Mouse (Mus musculus): ENCODE data around the gene Sigmar1. TPM values are rescaled to one million over a fixed set of nuclear protein-coding genes. Genes with fewer than 3 reads are reported as not detected.

Sigmar1 gene
- polyA plus RNA-seq, 1 experiment from 2014 or later = 70.3 TPM

DNA sequence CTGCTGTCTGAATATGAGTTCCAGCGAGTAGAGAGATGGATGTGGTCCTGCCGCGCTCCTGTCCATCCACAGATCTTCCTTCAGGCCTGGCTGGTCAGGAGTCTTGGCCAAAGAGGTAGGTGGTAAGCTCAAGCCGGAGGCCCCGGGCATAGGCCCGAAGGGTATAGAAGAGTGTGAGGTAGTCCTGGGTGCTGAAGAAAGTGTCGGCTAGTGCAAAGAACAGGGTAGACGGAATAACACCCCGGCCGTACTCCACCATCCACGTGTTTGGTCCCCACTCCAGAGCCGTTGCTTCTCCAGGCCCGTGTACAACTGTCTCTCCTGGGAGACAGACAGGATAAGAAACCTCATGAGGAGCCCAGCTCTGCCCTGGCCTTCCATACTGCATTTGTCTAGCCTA lies 16.7 kb downstream of the Sigmar1 start:
- Histone ChIP-seq H3K27ac (no peak overlapping the region), H3K4me3 (ENCODE audit: inconsistent target) (no peak overlapping the region), H3K79me2 (ENCODE audit: inconsistent target) (peaks cover 13% of the 10 kb centered on the region), H3K36me3 (ENCODE audit: inconsistent target) (no peaks in the 10 kb centered on the region)
- WGBS (ENCODE audit: missing documents) = 85% methylated on average over 13 of the region's 13 CpGs

DNA sequence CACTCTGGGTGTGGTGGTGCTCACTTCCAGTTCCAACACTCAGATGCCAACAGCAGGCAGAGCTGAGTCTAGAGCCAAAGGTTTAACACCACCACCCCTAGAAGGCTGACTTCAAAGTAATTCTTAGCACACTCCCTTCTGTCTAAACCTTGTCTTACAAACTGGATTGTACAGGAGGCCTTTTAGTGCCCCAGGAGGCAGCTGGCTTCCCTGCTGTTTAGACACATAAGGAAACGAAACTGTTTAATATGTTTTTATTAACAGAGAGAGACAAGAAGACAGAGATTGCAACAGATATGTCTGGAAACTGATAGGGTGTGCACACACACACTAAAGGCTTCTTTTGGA lies 17.7 kb downstream of the Sigmar1 start:
- H3K4me3 ChIP-seq (ENCODE audit: inconsistent target) = no peak overlapping the region
- WGBS (ENCODE audit: missing documents) = 43% methylated on average over 1 of the region's 1 CpGs
- peaks cover 13% of the 10 kb centered on the region for H3K79me2 ChIP-seq (ENCODE audit: inconsistent target)
- peak overlapping the region; percentile 15 for H3K27ac ChIP-seq
- H3K36me3 ChIP-seq (ENCODE audit: inconsistent target) = no peaks in the 10 kb centered on the region

DNA sequence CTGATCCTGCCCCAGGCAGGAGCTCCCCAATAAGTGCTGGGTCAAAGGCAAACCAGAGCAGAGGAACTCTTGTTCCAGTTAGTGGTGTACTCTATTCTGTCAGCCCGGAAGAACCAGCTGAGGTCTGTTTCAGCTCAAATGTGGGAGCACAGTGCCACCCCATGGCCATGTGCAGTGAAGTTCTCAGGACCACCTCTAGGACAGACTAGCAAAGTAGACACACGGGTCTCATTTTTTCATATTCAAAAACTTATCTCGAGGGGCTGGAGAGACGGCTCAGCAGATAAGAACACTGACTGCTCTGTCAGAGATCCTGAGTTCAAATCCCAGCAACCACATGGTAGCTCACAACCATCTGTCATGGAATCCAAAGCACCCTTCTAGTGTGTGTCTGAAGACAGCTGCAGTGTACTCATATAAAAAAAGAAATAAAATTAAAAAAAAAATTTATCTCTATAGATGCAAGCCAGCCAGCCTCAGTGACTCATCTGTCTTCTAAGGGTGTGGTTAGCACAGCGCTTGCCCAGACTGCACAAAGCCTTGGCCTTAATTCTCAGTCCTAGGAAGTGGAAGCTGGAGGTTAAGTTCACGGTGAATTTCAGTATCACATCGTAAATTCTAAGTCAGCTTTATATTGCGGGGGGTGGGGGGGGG lies 18.2 kb downstream of the Sigmar1 start:
- no peaks in the 10 kb centered on the region for H3K36me3 ChIP-seq (ENCODE audit: inconsistent target)
- peak overlapping the region; percentile 15 for H3K27ac ChIP-seq
- WGBS (ENCODE audit: missing documents) = 15% methylated on average over 8 of the region's 8 CpGs
- peaks cover 13% of the 10 kb centered on the region for H3K79me2 ChIP-seq (ENCODE audit: inconsistent target)
- no peak overlapping the region for H3K4me3 ChIP-seq (ENCODE audit: inconsistent target)

DNA sequence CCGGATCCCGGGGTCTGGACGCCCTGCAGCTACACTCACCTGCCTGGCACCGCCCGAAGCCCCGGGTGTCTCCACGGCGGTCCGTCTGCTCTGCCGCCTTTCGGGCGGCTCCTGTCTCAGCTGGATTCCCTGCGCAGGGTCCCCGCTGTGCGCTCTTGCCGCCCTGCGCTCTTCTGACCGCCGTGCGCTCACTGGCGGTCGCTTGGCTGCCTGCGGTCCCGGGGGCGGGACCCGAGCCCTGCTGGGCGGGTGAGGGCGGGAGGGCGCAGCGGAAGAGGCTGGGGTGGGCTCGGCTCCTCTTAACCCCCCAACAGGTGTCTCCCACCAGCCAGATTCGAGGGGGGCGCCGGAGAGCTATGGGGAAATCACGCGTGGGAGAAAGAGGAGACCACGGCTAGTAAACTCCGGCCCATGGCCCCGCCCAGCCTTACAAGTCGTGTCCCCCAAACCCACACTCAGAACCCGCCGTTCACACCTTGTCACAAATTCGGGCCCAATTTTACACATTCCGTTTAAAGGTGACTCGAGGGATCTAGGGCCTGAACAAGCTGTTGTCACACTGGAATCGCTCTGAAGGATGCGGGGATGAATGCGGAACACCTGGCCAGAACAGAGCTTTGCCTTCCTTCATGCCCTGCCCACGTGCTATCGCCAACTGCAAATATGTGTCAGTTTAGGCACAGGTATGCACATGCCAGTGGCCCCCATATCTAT lies 24.7 kb downstream of the Sigmar1 start, which contains the start of gene Arid3c:
TSS of gene Arid3c (minus strand) at position 91 of the 714 bp plus-strand sequence.
- H3K27ac ChIP-seq = no peak within 1 kb of the TSS
- H3K79me2 ChIP-seq (ENCODE audit: inconsistent target) = no peaks in the 10 kb centered on the region
- no peak within 1 kb of the TSS for H3K4me3 ChIP-seq (ENCODE audit: inconsistent target)
- WGBS (ENCODE audit: missing documents) = 2% methylated on average over 39 of the region's 50 CpGs
- H3K36me3 ChIP-seq (ENCODE audit: inconsistent target) = no peaks in the 10 kb centered on the region

DNA sequence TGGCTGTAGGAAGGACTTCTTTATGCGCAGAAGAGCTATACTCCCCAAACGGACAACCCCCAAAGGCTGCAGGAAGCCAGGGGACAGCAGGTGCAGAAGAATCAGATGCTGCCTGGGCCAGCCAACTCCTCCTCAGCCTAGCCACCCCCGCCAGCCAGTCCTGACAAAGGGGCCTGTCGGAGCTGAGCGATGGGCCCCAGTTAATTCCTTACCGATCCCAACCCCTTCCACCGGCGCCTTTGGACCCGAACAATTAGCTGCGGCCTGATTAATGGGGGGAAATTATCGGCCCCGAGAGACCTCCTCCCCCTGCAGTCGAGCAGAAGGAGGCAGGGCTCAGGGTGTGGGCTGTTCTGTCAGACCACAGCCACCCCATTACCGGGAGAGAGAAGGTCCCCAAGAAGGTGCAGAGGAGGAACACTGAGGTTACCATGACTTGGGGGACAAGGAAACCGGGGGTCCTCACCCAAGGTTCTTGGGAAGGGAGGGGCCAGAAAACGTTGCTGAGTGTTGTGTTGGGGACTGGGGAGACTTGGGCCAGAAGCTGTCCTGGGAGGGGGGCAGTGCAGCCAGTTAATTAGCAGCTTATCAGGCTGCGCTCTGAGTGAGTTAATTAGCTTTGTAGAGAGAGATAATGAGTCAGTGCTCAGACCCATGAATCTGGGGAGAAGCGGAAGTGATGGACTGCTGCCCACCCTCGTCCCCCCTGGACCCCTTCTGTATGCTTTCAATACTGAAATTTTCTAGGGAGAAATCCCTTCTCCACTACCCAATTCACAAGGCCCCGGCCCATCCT lies 28.9 kb downstream of the Sigmar1 start:
- Histone ChIP-seq H3K36me3 (ENCODE audit: inconsistent target) (no peaks in the 10 kb centered on the region), H3K27ac (no peak overlapping the region), H3K79me2 (ENCODE audit: inconsistent target) (peaks cover 9% of the 10 kb centered on the region), H3K4me3 (ENCODE audit: inconsistent target) (no peak overlapping the region)
- 37% methylated on average over 17 of the region's 20 CpGs for WGBS (ENCODE audit: missing documents)

DNA sequence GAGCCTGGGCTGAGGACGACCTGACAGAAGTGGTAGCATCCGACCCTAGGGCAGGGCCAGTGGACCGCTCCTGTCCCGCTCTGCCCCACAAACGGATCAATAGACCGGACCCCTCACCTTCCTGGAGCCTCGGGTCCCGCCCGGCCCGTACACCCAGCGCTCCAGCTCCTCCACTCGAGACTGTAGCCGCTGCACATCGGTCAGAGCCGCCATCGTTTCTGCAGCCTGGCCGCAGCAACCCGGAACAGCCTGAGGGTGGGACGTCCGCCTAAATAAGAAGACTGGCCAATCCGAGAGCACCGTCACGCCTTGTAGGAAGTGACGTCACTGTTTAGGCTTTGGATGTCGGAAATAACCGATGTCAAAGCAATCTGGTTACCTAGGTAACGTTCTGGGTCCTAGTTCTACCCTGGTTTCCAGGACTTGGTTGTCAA lies 33.0 kb downstream of the Sigmar1 start, which contains the start of gene Dctn3:
TSS of gene Dctn3 (minus strand) at position 253 of the 434 bp plus-strand sequence.
- Histone ChIP-seq H3K79me2 (ENCODE audit: inconsistent target) (peaks cover 17% of the 10 kb centered on the region), H3K36me3 (ENCODE audit: inconsistent target) (peaks cover 27% of the 10 kb centered on the region), H3K27ac (peak within 1 kb of the TSS; percentile 21; the same call in 1 of the 2 replicates)

DNA sequence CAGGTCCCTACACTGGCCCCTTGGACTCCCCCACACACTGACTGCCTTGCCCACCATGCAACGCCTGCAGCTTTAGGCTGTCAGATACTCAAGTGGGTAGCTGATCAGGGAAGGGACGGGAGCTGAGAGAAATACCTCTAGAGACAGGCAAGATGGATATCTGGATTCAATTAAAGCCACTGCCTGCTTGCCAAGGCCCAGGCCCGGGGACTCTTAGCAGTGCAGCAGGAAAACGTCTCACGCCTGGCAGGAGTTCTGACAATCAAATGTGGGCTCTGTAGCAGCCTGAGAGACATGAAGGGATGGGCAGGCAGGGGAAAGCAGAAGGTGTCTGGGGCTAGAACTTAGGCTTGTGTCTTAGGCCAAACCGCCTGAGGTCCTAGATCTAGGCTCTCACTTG lies 39.1 kb downstream of the Sigmar1 start:
- H3K36me3 ChIP-seq (ENCODE audit: inconsistent target) = peaks cover 46% of the 10 kb centered on the region
- no peak overlapping the region for H3K4me3 ChIP-seq (ENCODE audit: inconsistent target)
- WGBS (ENCODE audit: missing documents) = 96% methylated on average over 6 of the region's 6 CpGs
- peaks cover 6% of the 10 kb centered on the region for H3K79me2 ChIP-seq (ENCODE audit: inconsistent target)
- no peak overlapping the region for H3K27ac ChIP-seq

More for the DNA sequence above, 33.0 kb downstream of the Sigmar1 start, which contains the start of gene Dctn3:
- H3K4me3 ChIP-seq (ENCODE audit: inconsistent target) = peak within 1 kb of the TSS; percentile 95
- WGBS (ENCODE audit: missing documents) = under 1% methylated on average over 27 of the region's 27 CpGs

DNA sequence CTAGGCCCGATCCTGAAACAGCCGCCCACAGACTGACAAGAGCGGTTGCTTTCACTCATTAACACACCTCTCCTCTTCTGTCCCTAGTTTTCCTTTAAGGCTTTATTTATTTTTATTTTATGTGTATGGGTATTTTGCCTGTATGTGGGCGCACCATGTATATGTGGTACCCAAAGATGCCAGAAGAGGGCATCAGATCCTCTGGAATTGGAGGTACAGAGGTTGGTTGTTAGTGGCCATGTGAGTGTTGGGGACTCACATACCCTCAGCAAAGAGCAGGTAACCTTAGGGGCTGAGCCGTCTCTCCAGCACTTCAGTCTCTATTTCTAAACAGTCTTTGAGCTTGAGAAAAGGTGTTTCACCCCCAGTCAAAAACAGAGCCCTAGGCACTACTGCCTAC lies 40.4 kb downstream of the Sigmar1 start:
- H3K4me3 ChIP-seq (ENCODE audit: inconsistent target) = no peak overlapping the region
- WGBS (ENCODE audit: missing documents) = 89% methylated on average over 5 of the region's 5 CpGs
- peaks cover 45% of the 10 kb centered on the region for H3K36me3 ChIP-seq (ENCODE audit: inconsistent target)
- H3K79me2 ChIP-seq (ENCODE audit: inconsistent target) = no peaks in the 10 kb centered on the region; the same call in 1 of the 2 replicates
- no peak overlapping the region for H3K27ac ChIP-seq

DNA sequence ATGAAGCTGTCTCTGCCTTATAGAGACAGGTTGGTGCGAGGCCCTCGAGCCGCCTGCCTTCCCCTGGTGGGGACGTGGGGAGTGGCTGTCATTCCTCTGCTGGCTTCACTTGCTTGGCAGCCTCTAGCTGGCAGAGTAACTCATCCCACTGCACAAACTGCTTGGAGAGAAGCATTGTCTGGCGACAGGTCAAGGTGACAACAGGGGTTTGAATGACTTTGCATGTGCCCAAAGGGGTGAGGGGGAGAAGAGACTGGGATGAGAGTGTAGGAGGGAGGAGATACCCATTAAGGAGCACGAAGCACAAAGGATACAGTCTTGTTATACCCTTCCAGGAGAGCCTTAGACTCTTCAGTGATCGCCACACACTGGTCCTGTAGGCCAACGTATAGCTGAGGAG lies 40.9 kb downstream of the Sigmar1 start:
- no peak overlapping the region for H3K4me3 ChIP-seq (ENCODE audit: inconsistent target)
- H3K27ac ChIP-seq = no peak overlapping the region
- no peaks in the 10 kb centered on the region; the same call in 1 of the 2 replicates for H3K79me2 ChIP-seq (ENCODE audit: inconsistent target)
- peaks cover 39% of the 10 kb centered on the region for H3K36me3 ChIP-seq (ENCODE audit: inconsistent target)
- WGBS (ENCODE audit: missing documents) = 80% methylated on average over 8 of the region's 8 CpGs

DNA sequence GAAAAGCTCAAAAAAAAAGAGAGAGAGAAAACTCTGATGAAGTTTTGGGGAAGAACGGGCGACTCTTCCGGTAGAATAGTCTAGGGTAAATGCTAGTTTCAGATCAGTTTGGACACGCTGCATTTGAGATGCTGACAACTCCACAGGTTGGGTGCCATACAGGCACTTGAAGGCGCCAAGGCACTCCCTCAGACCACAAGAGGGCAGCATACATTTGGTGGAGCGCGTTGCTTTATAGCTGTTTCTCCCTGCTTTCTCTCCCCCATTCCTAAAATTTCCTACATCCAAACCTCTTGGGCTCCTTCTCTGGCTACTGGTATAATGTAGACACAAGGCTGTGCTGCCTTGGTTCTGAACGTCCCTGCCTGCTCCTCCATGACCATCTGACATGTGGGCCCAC lies 41.7 kb downstream of the Sigmar1 start:
- Histone ChIP-seq H3K27ac (no peak overlapping the region), H3K36me3 (ENCODE audit: inconsistent target) (peaks cover 31% of the 10 kb centered on the region), H3K4me3 (ENCODE audit: inconsistent target) (no peak overlapping the region), H3K79me2 (ENCODE audit: inconsistent target) (no peaks in the 10 kb centered on the region; the same call in 1 of the 2 replicates)
- 12% methylated on average over 8 of the region's 8 CpGs for WGBS (ENCODE audit: missing documents)

DNA sequence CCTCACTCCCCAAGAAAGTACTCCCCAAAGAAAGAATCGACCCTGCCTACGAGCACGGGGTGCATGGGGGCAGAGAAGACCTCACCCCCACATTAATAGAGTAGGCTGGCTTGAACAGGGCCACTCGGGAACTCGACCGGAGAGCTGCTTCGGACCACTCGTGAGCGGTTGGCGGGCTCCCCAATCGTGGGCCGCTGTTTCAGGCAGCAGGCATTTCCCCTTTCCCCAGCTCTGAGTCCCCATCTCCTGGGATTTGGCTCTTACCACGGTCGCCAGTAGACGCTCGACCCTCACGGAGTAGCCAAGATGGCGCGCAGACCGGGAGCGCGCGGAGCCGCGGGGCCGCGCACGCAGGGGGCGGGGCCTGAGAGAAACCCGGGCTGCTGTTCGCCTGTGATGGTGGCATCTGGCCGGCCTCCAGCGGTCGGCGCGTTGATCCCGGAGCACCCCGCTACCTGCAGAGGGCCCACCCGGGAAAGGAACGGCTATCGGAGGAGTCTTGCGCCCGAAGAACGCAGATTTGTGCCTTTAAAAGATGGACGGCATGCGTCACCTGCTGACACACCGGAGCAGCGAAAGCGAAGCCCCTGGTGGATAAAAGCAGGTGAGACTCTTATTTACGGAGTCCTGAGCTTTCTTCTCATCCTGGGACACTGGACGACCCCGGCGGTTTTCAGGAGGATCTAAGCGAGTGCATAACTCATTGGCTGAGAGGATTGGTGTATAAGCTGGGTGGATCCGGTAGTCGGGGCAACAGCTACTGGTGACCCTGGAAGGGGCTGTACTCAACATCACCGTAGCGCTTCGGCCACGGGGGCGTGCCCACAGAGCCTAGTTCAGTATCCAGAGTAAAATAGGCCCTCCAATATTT lies 42.5 kb downstream of the Sigmar1 start, which contains the start of gene Rpp25l:
TSS of gene Rpp25l (minus strand) at position 338 of the 871 bp plus-strand sequence.
- peak within 1 kb of the TSS; percentile 54 for H3K27ac ChIP-seq
- no peaks in the 10 kb centered on the region; the same call in 1 of the 2 replicates for H3K79me2 ChIP-seq (ENCODE audit: inconsistent target)
- H3K36me3 ChIP-seq (ENCODE audit: inconsistent target) = peaks cover 23% of the 10 kb centered on the region; the same call in 1 of the 2 replicates
- under 1% methylated on average over 61 of the region's 61 CpGs for WGBS (ENCODE audit: missing documents)
- H3K4me3 ChIP-seq (ENCODE audit: inconsistent target) = peak within 1 kb of the TSS; percentile 91

DNA sequence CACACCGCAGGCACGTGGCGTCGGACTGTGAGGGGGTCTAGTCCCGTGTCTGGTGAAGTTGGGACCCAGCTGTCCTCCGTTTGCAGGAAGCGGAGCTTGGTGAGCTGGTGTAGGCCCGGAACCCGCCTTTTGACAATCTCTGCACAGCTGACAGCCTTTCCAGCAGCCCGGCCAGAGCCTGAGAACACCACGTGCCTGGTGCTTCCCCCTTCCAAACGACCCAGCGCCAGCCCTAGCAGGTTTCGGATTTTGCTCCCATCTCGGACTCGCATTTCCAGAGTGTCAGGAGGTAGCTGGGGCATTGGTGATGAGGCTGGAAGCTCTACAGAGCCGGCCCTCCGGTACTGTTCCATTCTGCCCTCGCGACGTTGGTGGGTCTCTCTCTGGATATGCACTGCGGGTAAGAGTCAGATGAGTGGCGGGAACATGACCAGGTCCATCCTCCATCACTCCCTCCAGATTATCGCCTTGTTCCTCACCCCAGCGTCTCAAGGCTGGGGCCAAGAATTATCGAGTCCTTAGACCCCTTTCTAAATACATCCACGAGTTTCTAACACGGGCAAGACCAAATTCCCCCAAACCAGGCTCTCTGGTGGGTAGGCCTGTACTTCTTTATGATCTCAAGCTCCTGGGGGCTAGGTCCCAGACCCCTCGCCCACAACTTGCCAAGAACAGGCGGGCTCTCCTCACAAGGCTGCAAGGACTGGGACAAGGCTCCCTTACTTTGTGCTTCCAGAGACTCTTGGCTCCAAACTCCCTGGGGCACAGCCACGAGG lies 43.3 kb downstream of the Sigmar1 start:
- WGBS (ENCODE audit: missing documents) = 50% methylated on average over 27 of the region's 31 CpGs
- Histone ChIP-seq H3K4me3 (ENCODE audit: inconsistent target) (peak overlapping the region; percentile 91), H3K36me3 (ENCODE audit: inconsistent target) (peaks cover 16% of the 10 kb centered on the region; the same call in 1 of the 2 replicates), H3K27ac (peak overlapping the region; percentile 54), H3K79me2 (ENCODE audit: inconsistent target) (no peaks in the 10 kb centered on the region; the same call in 1 of the 2 replicates)
